10 mouse cellular contexts compared by ENCODE assay signal in genomic region chr7:128532441-128533166, GRCm38 (mm10). TPM values are rescaled to one million over a fixed set of nuclear protein-coding genes. Genes with fewer than 3 reads are reported as not detected.
DNase-seq lines count a peak whose midpoint lies in the region; ATAC-seq and TF ChIP-seq lines count a peak whose summit lies in the region.
"Had no signal": no experiment of that assay in that cellular context is flagged by ENCODE, and none has a peak within 500 bp of the region (broad histone marks: within the 10 kb centered on the region; RNA-seq: fewer than 3 reads in every experiment).

No protein-coding gene starts in this region.

- H3K9ac ChIP-seq in heart, embryonic 12.5 days: no peak overlapping the region
- H3K9ac ChIP-seq in midbrain, embryonic 11.5 days (ENCODE audit: low read length): peak overlapping the region; percentile 22; the same call in 1 of the 2 replicates
- no peak overlapping the region for H3K9ac ChIP-seq in midbrain, embryonic 13.5 days (replicated peaks)
- no peak overlapping the region for H3K9ac ChIP-seq in hindbrain, embryonic 14.5 days
- no peak overlapping the region for H3K9ac ChIP-seq in stomach, postnatal 0 days (ENCODE audit: low read length)
- H3K9ac ChIP-seq: kidney, embryonic 15.5 days had no signal

- no peak for DNase-seq in heart, postnatal 36 days
- DNase-seq in midbrain, embryonic 11.5 days (ENCODE audit: low spot score, missing footprints): peak; percentile 86
- no peak for DNase-seq in hindbrain, embryonic 14.5 days (ENCODE audit: low spot score)
- DNase-seq in stomach, postnatal 0 days (ENCODE audit: low spot score): no peak
- DNase-seq in c-Kit-positive CD71-positive TER-119-positive erythroid progenitor cells, embryonic 14.5 days (ENCODE audit: low spot score): no peak
- no peak for DNase-seq in kidney, postnatal 10 days
- DNase-seq: thymus, adult 2 months had no signal

- peak overlapping the region; percentile 94 for H3K27ac ChIP-seq in heart, embryonic 12.5 days (ENCODE audit: poor library complexity, severe bottlenecking)
- no peak overlapping the region for H3K27ac ChIP-seq in midbrain, embryonic 11.5 days (ENCODE audit: low read depth, low read length)
- no peak overlapping the region for H3K27ac ChIP-seq in midbrain, embryonic 13.5 days
- peak overlapping the region; percentile 61 for H3K27ac ChIP-seq in hindbrain, embryonic 14.5 days
- peak overlapping the region; percentile 65 for H3K27ac ChIP-seq in stomach, postnatal 0 days (replicated peaks)
- H3K27ac ChIP-seq: kidney, embryonic 15.5 days had no signal

- no peak for ATAC-seq in heart, embryonic 12.5 days (ENCODE audit: insufficient number of reproducible peaks, low FRiP score)
- no peak for ATAC-seq in midbrain, embryonic 11.5 days (ENCODE audit: low FRiP score)
- no peak for ATAC-seq in midbrain, embryonic 13.5 days
- no peak for ATAC-seq in hindbrain, embryonic 14.5 days (ENCODE audit: low FRiP score)
- no peak for ATAC-seq in stomach, postnatal 0 days (ENCODE audit: low FRiP score, low TSS enrichment)

- TF ChIP-seq EP300 in stomach, postnatal 0 days (optimal IDR thresholded peaks at IDR 0.05): no peak

- H3K4me2 ChIP-seq in heart, embryonic 12.5 days: peak overlapping the region; percentile 57
- no peak overlapping the region for H3K4me2 ChIP-seq in midbrain, embryonic 11.5 days
- no peak overlapping the region for H3K4me2 ChIP-seq in midbrain, embryonic 13.5 days (replicated peaks)
- H3K4me2 ChIP-seq in hindbrain, embryonic 14.5 days (replicated peaks): no peak overlapping the region
- H3K4me2 ChIP-seq in stomach, postnatal 0 days (replicated peaks; ENCODE audit: low read depth): 0 out of 2 replicates have a peak overlapping the region, but pooled peaks have one; percentile 8
- H3K4me2 ChIP-seq: kidney, embryonic 15.5 days had no signal

- H3K9me3 ChIP-seq in heart, embryonic 12.5 days (replicated peaks): no peaks in the 10 kb centered on the region
- H3K9me3 ChIP-seq in midbrain, embryonic 11.5 days (ENCODE audit: control insufficient read depth, low read length): no peaks in the 10 kb centered on the region
- H3K9me3 ChIP-seq in midbrain, embryonic 13.5 days: no peaks in the 10 kb centered on the region
- no peaks in the 10 kb centered on the region for H3K9me3 ChIP-seq in hindbrain, embryonic 14.5 days (ENCODE audit: control insufficient read depth, low read length)
- no peaks in the 10 kb centered on the region for H3K9me3 ChIP-seq in stomach, postnatal 0 days (ENCODE audit: control insufficient read depth, low read length)
- H3K9me3 ChIP-seq: kidney, embryonic 15.5 days had no signal

- 62% methylated on average over 6 of the region's 6 CpGs for WGBS in heart, embryonic 12.5 days
- WGBS in midbrain, embryonic 11.5 days: 84% methylated on average over 6 of the region's 6 CpGs
- 79% methylated on average over 6 of the region's 6 CpGs for WGBS in midbrain, embryonic 13.5 days
- 78% methylated on average over 6 of the region's 6 CpGs for WGBS in hindbrain, embryonic 14.5 days
- 58% methylated on average over 6 of the region's 6 CpGs for WGBS in stomach, postnatal 0 days

- no peaks in the 10 kb centered on the region for H3K27me3 ChIP-seq in heart, embryonic 12.5 days (replicated peaks)
- H3K27me3 ChIP-seq in midbrain, embryonic 11.5 days (ENCODE audit: control insufficient read depth, insufficient read depth, low read length): no peaks in the 10 kb centered on the region
- H3K27me3 ChIP-seq in midbrain, embryonic 13.5 days: no peaks in the 10 kb centered on the region
- no peaks in the 10 kb centered on the region for H3K27me3 ChIP-seq in hindbrain, embryonic 14.5 days (ENCODE audit: control insufficient read depth, insufficient read depth, low read length)
- H3K27me3 ChIP-seq in stomach, postnatal 0 days (ENCODE audit: control insufficient read depth, insufficient read depth, low read length): no peaks in the 10 kb centered on the region
- H3K27me3 ChIP-seq: kidney, embryonic 15.5 days had no signal

- peaks cover 99% of the 10 kb centered on the region for H3K4me1 ChIP-seq in heart, embryonic 12.5 days (replicated peaks)
- H3K4me1 ChIP-seq in midbrain, embryonic 11.5 days (ENCODE audit: control insufficient read depth, insufficient read depth, low read length): peaks cover 34% of the 10 kb centered on the region
- peaks cover 61% of the 10 kb centered on the region for H3K4me1 ChIP-seq in midbrain, embryonic 13.5 days (replicated peaks)
- peaks cover 65% of the 10 kb centered on the region for H3K4me1 ChIP-seq in hindbrain, embryonic 14.5 days (replicated peaks; ENCODE audit: control insufficient read depth, insufficient read depth, low read length)
- H3K4me1 ChIP-seq in stomach, postnatal 0 days (replicated peaks; ENCODE audit: control insufficient read depth, insufficient read depth): peaks cover 32% of the 10 kb centered on the region

- no peaks in the 10 kb centered on the region for H3K36me3 ChIP-seq in heart, embryonic 12.5 days
- H3K36me3 ChIP-seq in midbrain, embryonic 11.5 days (ENCODE audit: control insufficient read depth, insufficient read depth, low read length): no peaks in the 10 kb centered on the region
- no peaks in the 10 kb centered on the region for H3K36me3 ChIP-seq in midbrain, embryonic 13.5 days
- H3K36me3 ChIP-seq in hindbrain, embryonic 14.5 days (replicated peaks; ENCODE audit: control insufficient read depth, insufficient read depth): no peaks in the 10 kb centered on the region
- no peaks in the 10 kb centered on the region for H3K36me3 ChIP-seq in stomach, postnatal 0 days (ENCODE audit: control insufficient read depth, insufficient read depth, low read length)
- H3K36me3 ChIP-seq: kidney, embryonic 15.5 days had no signal

- TF ChIP-seq CTCF in stomach, postnatal 0 days (IDR thresholded peaks at IDR 0.05; ENCODE audit: low read depth): no peak

- intact Hi-C loops in heart, postnatal 36 days (cut with DNase I): no loop called here

- no peak overlapping the region for H3K4me3 ChIP-seq in heart, embryonic 12.5 days
- H3K4me3 ChIP-seq in midbrain, embryonic 11.5 days (ENCODE audit: low read depth, low read length): no peak overlapping the region
- no peak overlapping the region for H3K4me3 ChIP-seq in midbrain, embryonic 13.5 days (replicated peaks)
- H3K4me3 ChIP-seq in hindbrain, embryonic 14.5 days (replicated peaks; ENCODE audit: low read length): no peak overlapping the region
- H3K4me3 ChIP-seq in stomach, postnatal 0 days (ENCODE audit: low read depth, low read length): no peak overlapping the region
- H3K4me3 ChIP-seq: kidney, embryonic 15.5 days had no signal

RNA-seq across cellular contexts. Expression of gene Bag3, which starts 9.2 kb away (rescaled TPM):
- polyA plus RNA-seq in heart, embryonic 12.5 days (2016; fragmentation: Nextera tagmentation; extraction: Ambion mirVana): 21.3 and 22.0 TPM in 2 replicates
- total RNA-seq in heart, postnatal 36 days (2021): 100 to 1,000 TPM; 258 to 272 TPM
- 3.0 and 4.3 TPM in 2 replicates for polyA plus RNA-seq in midbrain, embryonic 11.5 days (2014; fragmentation: Nextera tagmentation; extraction: Ambion mirVana)
- 2.1 and 2.6 TPM in 2 replicates for polyA plus RNA-seq in midbrain, embryonic 13.5 days (2015; fragmentation: Nextera tagmentation; extraction: Ambion mirVana)
- polyA plus RNA-seq in hindbrain, embryonic 14.5 days (2014; fragmentation: Nextera tagmentation; extraction: Ambion mirVana): 2.9 and 3.4 TPM in 2 replicates
- polyA plus RNA-seq in stomach, postnatal 0 days (2015; fragmentation: Nextera tagmentation; extraction: Ambion mirVana): 17.7 and 19.2 TPM in 2 replicates

Comparison
In these comparisons a context has a peak if more than half of its experiments do, and no peak if none do; other contexts are left out.
1. H3K27ac ChIP-seq: peak in heart, embryonic 12.5 days (single experiment), hindbrain, embryonic 14.5 days (single experiment) and stomach, postnatal 0 days (single experiment); none in midbrain, embryonic 11.5 days (single experiment) and midbrain, embryonic 13.5 days (single experiment).
2. H3K4me2 ChIP-seq: peak in heart, embryonic 12.5 days (single experiment) and stomach, postnatal 0 days (single experiment); none in midbrain, embryonic 11.5 days (single experiment), midbrain, embryonic 13.5 days (single experiment) and hindbrain, embryonic 14.5 days (single experiment).